Mouse (Mus musculus) small intestine, adult 2 months (tissue): ENCODE data around the gene Aaas. TPM values are rescaled to one million over a fixed set of nuclear protein-coding genes. Genes with fewer than 3 reads are reported as not detected.

Source experiments
- H3K27ac ChIP-seq: fragments of 200-500 bp; 2 replicates; pipeline ENCODE4 v1.5.1; 2012; ENCODE audit warnings: low read depth, low read length, control low read depth, inconsistent platforms; ENCODE audit not compliant: insufficient read depth
- H3K27me3 ChIP-seq: fragments of 200-500 bp; 2 replicates; pipeline ENCODE4 v1.6.1; 2012; ENCODE audit warnings: mild to moderate bottlenecking, moderate library complexity, low read length, inconsistent platforms; ENCODE audit not compliant: control insufficient read depth, insufficient read depth
- H3K36me3 ChIP-seq: fragments of 200-500 bp; 2 replicates; pipeline ENCODE4 v1.6.1; 2012; ENCODE audit warnings: mild to moderate bottlenecking, low read length, control low read depth, inconsistent platforms; ENCODE audit not compliant: control insufficient read depth, insufficient read depth
- H3K4me1 ChIP-seq: fragments of 200-500 bp; 2 replicates; pipeline ENCODE4 v1.6.1; 2012; ENCODE audit warnings: low read length, inconsistent platforms, mixed read lengths; ENCODE audit not compliant: control insufficient read depth, insufficient read depth, insufficient read length
- H3K4me3 ChIP-seq: fragments of 200-500 bp; 2 replicates; pipeline ENCODE4 v1.5.1; 2012; ENCODE audit warnings: low read depth, mild to moderate bottlenecking, control low read depth, inconsistent platforms, low read length, moderate library complexity
- CTCF ChIP-seq: fragments of 200-500 bp; IDR thresholded peaks from 2 replicates; pipeline ENCODE4 v1.5.1; 2012; ENCODE audit warnings: low read depth, mild to moderate bottlenecking, control low read depth, inconsistent platforms, low read length, moderate library complexity, mixed read lengths; ENCODE audit not compliant: insufficient replicate concordance, insufficient read length; ENCODE audit errors: extremely low read depth
- POLR2A ChIP-seq: fragments of 200-500 bp; IDR thresholded peaks from 2 replicates; pipeline ENCODE4 v1.6.1; 2012; ENCODE audit warnings: low read depth, mild to moderate bottlenecking, control low read depth, inconsistent platforms, low read length, moderate library complexity
- WGBS: fragments of 180-500 bp; shearing (Covaris S2); methylation state at CpG from one replicate; pipeline ENCODE4 v1.1.7; 2018; 5-methylcytosine and 5-hydroxymethylcytosine counted together
- polyA plus RNA-seq: library from polyadenylated mRNA; depleted of rRNA; stranded (reverse); fragments of >200 nt; gene quantifications from 2 replicates; pipeline ENCODE4 v1.2.3, GENCODE M21; 2012

Gene Aaas
- polyA plus RNA-seq, 1 experiment = 20.3 TPM

DNA sequence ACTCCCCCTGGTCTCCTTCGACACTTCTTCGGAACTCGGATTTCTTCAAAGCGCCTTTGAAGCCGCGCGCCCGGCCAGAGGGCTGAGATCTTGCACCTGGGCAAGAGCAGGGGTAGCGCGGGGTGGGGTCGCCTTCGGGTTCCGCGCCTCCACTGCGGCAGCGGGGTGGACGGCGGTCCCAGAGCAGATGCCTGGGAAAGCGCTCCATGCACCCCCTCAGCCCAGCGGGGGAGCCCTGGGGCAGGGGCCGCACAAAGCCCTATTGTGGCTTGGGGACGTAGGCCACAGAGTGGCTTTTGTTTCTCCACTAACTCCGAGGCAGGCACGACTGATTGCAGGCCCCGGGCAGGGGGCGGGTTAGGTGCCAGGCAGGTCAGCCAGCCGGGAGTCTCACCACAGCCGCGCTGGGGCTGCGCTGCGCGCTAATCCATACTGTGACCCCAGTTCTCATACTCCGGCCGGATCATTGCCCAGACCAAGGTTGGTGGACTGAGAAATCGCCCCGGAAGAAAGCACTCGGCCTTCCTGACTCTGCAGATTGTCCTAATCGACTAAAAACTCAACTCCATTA, 5.4 kb upstream of the Aaas start:
- no peak for TF ChIP-seq CTCF
- TF ChIP-seq POLR2A = no peak
- 17% methylated on average over 38 of the region's 38 CpGs for WGBS
- no peaks in the 10 kb centered on the region for H3K36me3 ChIP-seq
- H3K27me3 ChIP-seq = peaks cover 34% of the 10 kb centered on the region
- no peak overlapping the region for H3K27ac ChIP-seq
- peak overlapping the region; percentile 55 for H3K4me3 ChIP-seq
- peaks cover 9% of the 10 kb centered on the region; the same call in 1 of the 2 replicates for H3K4me1 ChIP-seq

- TF ChIP-seq CTCF (no peak), POLR2A (no peak)
- H3K4me1 ChIP-seq = peaks cover 9% of the 10 kb centered on the region; the same call in 1 of the 2 replicates
- peaks cover 34% of the 10 kb centered on the region for H3K27me3 ChIP-seq
- peak overlapping the region; percentile 55 for H3K4me3 ChIP-seq
- WGBS = under 1% methylated on average over 49 of the region's 49 CpGs
- no peak overlapping the region for H3K27ac ChIP-seq
- H3K36me3 ChIP-seq = no peaks in the 10 kb centered on the region
Measured at GRCm38 (mm10) chr15:102355134-102355870, 4.7 kb upstream of the Aaas start.

GRCm38 (mm10) chr15:102353986-102354385, 3.4 kb upstream of the Aaas start:
- 88% methylated on average over 2 of the region's 2 CpGs for WGBS
- peaks cover 34% of the 10 kb centered on the region for H3K27me3 ChIP-seq
- H3K36me3 ChIP-seq = no peaks in the 10 kb centered on the region
- no peak overlapping the region for H3K4me3 ChIP-seq
- H3K4me1 ChIP-seq = peaks cover 11% of the 10 kb centered on the region
- no peak overlapping the region for H3K27ac ChIP-seq
- TF ChIP-seq CTCF (no peak), POLR2A (no peak)

DNA sequence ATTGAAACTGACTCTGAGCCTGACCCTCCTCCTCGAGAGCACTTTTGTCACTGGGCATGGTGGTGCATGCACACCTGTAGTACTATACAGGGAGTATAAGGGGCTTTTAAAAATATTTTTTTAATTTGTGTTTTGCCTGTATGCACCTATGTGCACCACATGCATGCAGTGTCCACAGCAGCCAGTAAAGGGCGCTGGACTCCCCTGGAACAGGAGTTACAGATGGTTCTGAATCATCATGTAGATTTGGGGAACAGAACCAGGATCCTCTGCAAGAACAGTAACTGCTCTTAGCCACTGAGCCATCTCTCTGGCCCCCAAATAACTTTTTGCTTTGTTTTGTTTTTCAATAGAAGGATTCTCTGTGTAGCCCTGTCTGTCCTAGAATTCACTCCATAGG, 1.6 kb upstream of the Aaas start:
- peaks cover 11% of the 10 kb centered on the region for H3K4me1 ChIP-seq
- no peak overlapping the region for H3K4me3 ChIP-seq
- TF ChIP-seq POLR2A (no peak), CTCF (peak; percentile 12; the same call in 1 of the 2 replicates)
- H3K27ac ChIP-seq = no peak overlapping the region
- 61% methylated on average over 2 of the region's 2 CpGs for whole genome bisulfite sequencing
- H3K27me3 ChIP-seq = peaks cover 28% of the 10 kb centered on the region
- no peaks in the 10 kb centered on the region for H3K36me3 ChIP-seq

DNA sequence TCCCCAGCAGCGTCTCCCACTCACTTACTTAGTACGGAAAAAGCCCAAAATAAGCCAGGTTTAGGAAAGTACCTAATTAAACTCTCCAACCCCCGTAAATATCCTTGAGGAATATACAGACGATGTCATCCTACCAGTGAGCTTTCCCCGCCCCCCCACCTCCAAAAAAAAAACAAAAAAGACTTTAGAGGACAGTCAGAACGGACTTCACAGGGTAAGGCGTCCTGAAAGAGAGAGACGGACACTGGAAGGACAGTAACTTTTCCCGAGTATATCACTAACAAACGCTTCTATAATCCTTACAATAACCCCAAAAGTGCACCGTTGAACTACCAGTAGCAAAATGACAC, 346 bp upstream of the Aaas start:
- 4% methylated on average over 11 of the region's 11 CpGs for WGBS
- no peak overlapping the region for H3K27ac ChIP-seq
- peak overlapping the region; percentile 76 for H3K4me3 ChIP-seq
- no peaks in the 10 kb centered on the region for H3K36me3 ChIP-seq
- peaks cover 16% of the 10 kb centered on the region for H3K27me3 ChIP-seq
- peaks cover 11% of the 10 kb centered on the region for H3K4me1 ChIP-seq
- TF ChIP-seq POLR2A = no peak
- TF ChIP-seq CTCF = no peak

- H3K4me1 ChIP-seq = peaks cover 2% of the 10 kb centered on the region; the same call in 1 of the 2 replicates
- no peak overlapping the region for H3K4me3 ChIP-seq
Measured at GRCm38 (mm10) chr15:102346444-102346843, 4.1 kb downstream of the Aaas start.

DNA sequence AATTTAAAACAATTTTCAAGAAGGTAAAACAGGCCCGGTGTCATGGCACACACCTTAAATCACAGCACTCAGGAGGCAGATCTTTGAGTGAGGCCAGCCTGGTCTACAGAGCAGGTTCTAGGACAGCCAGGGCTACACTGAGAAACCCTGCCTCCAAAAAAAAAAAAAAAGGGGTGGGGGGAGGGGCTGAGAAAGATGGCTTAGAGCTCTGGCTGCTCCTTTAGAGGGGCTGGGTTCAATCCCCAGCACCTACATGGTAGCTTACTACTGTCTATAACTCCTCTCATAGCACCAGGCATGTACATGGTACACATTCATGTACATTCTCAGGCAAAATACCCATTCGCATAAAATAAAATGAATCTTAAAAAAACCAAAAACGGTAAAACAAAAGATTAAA, 6.1 kb downstream of the Aaas start:
- Histone ChIP-seq H3K4me3 (no peak overlapping the region), H3K27ac (no peak overlapping the region), H3K36me3 (peaks cover 5% of the 10 kb centered on the region; the same call in 1 of the 2 replicates), H3K4me1 (no peaks in the 10 kb centered on the region), H3K27me3 (no peaks in the 10 kb centered on the region)
- TF ChIP-seq POLR2A = no peak
- TF ChIP-seq CTCF = no peak
- 91% methylated on average over 3 of the region's 3 CpGs for WGBS

More at GRCm38 (mm10) chr15:102346444-102346843, 4.1 kb downstream of the Aaas start:
- Histone ChIP-seq H3K27me3 (no peaks in the 10 kb centered on the region), H3K27ac (no peak overlapping the region), H3K36me3 (peaks cover 5% of the 10 kb centered on the region; the same call in 1 of the 2 replicates)
- TF ChIP-seq POLR2A (no peak), CTCF (no peak)
- 52% methylated on average over 4 of the region's 4 CpGs for WGBS

DNA sequence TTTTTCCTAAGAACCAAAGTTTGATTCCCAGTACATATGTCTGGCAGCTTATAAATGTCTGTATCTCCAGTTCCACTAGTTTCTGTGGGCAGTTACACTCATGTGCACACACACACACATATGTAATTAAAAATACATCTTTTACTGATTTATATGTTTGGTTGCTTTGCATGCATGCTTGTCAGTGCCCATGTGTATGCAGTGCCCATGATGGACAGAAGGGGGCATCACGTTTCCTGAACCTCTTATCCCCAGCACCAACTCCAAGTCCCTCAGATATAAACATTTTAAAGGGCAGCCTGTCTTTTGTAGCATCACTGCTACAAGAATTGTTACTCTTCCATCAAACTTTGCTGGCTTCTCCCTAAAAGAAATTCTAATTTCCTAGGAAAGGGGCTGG, 9.0 kb downstream of the Aaas start:
- H3K4me1 ChIP-seq = no peaks in the 10 kb centered on the region
- TF ChIP-seq POLR2A (no peak), CTCF (peak; percentile 38; the same call in 1 of the 2 replicates)
- H3K4me3 ChIP-seq = no peak overlapping the region
- no peak overlapping the region for H3K27ac ChIP-seq
- H3K36me3 ChIP-seq = peaks cover 20% of the 10 kb centered on the region
- no peaks in the 10 kb centered on the region for H3K27me3 ChIP-seq
- 7% methylated on average over 1 of the region's 1 CpGs for WGBS
